ENCODE assay signal across 21 mouse cellular contexts in the genomic region with DNA sequence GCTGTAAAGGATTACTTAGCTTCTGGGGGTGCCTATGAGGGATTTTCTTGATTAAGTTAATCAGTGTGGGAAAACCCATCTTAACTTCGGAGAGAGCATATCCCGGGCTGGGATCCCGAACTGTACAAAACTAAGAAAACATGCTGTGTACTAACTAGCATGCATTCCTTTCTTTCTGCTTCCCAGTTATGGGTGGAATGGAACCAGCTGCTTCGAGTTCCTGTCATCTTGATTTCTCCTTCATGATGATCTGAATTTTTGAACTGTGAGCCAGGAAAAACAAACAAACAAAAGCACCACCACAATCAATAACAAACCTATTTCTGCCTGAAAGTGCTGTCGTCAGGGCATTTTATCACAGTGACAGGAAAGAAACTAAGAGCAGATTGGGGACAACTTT. TPM values are rescaled to one million over a fixed set of nuclear protein-coding genes. Genes with fewer than 3 reads are reported as not detected.
"Had no signal": no experiment of that assay in that cellular context is flagged by ENCODE, and none has a peak within 500 bp of the region (broad histone marks: within the 10 kb centered on the region; RNA-seq: fewer than 3 reads in every experiment).

No protein-coding gene starts in this region.

- H3K9ac ChIP-seq: liver, embryonic 14.5 days; lung, embryonic 15.5 days; midbrain, embryonic 12.5 days; neural tube, embryonic 13.5 days; neural tube, embryonic 15.5 days had no signal

- H3K9me3 ChIP-seq: lung, embryonic 15.5 days; midbrain, embryonic 10.5 days; midbrain, embryonic 12.5 days; neural tube, embryonic 13.5 days; neural tube, embryonic 15.5 days had no signal

- DNase-seq: lung, adult 18-20 months; lung, postnatal 14 days; lung, postnatal 4 days; midbrain, embryonic 14.5 days; retina, postnatal 1 day; right cerebral cortex, adult 18-20 months; right cerebral cortex, postnatal 25 days; right cerebral cortex, postnatal 4 days; spleen, adult 18-20 months; thymus, adult 18-20 months; thymus, postnatal 14 days; thymus, postnatal 36 days had no signal

- H3K36me3 ChIP-seq: lung, embryonic 15.5 days; midbrain, embryonic 10.5 days; midbrain, embryonic 12.5 days; neural tube, embryonic 13.5 days; neural tube, embryonic 15.5 days had no signal

- H3K4me1 ChIP-seq: midbrain, embryonic 10.5 days; midbrain, embryonic 12.5 days; neural tube, embryonic 13.5 days; neural tube, embryonic 15.5 days had no signal

- H3K27ac ChIP-seq: liver, embryonic 14.5 days; lung, embryonic 15.5 days; midbrain, embryonic 10.5 days; midbrain, embryonic 12.5 days; neural tube, embryonic 13.5 days; neural tube, embryonic 15.5 days had no signal

- H3K4me2 ChIP-seq: lung, embryonic 15.5 days; midbrain, embryonic 12.5 days; neural tube, embryonic 13.5 days; neural tube, embryonic 15.5 days had no signal

- H3K4me3 ChIP-seq: lung, embryonic 15.5 days; midbrain, embryonic 10.5 days; midbrain, embryonic 12.5 days; myocyte; neural tube, embryonic 13.5 days; neural tube, embryonic 15.5 days had no signal

- ATAC-seq: lung, postnatal 0 days; midbrain, embryonic 16.5 days had no signal

- H3K27me3 ChIP-seq: lung, embryonic 15.5 days; midbrain, embryonic 12.5 days; neural tube, embryonic 13.5 days; neural tube, embryonic 15.5 days had no signal

RNA-seq across cellular contexts. Expression of gene Sh3gl2, which starts 55.2 kb away (rescaled TPM):
- polyA plus RNA-seq: myocyte had no signal
